Mouse (Mus musculus) liver, adult 2 months (tissue): Measurements from ENCODE around the gene Plcl1.

Source experiments
- CTCF ChIP-seq: fragments of 200-500 bp; IDR thresholded peaks from 2 replicates; pipeline ENCODE4 v1.5.1; 2011; ENCODE audit warnings: low read depth, low read length, control low read depth
- POLR2A ChIP-seq: fragments of 200-500 bp; IDR thresholded peaks from 2 replicates; pipeline ENCODE4 v1.6.1; 2011; ENCODE audit warnings: low read length, control low read depth; ENCODE audit not compliant: insufficient read depth; ENCODE audit errors: extremely low read depth

DNA sequence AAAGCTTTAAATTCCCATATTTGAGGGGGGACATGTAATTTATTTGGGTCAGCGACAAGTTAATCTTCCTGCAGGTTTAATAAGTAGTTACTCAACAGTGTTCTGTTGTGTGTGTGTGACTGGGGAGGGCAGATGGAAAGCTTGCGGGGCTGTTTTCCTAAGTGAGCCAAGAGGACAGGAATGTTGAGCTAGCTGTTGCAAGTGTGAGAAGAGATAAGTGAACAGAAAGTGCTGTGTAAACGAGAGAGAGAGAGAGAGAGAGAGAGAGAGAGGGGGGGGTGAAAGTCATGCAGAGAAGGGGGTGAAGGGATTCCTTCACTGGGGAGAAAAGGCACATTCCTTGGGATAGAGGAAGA lies 39.9 kb downstream of the Plcl1 start:
- TF ChIP-seq POLR2A: no peak
- no peak for TF ChIP-seq CTCF
